Mouse (Mus musculus): Measurements from ENCODE around the gene Gfpt1.

DNA sequence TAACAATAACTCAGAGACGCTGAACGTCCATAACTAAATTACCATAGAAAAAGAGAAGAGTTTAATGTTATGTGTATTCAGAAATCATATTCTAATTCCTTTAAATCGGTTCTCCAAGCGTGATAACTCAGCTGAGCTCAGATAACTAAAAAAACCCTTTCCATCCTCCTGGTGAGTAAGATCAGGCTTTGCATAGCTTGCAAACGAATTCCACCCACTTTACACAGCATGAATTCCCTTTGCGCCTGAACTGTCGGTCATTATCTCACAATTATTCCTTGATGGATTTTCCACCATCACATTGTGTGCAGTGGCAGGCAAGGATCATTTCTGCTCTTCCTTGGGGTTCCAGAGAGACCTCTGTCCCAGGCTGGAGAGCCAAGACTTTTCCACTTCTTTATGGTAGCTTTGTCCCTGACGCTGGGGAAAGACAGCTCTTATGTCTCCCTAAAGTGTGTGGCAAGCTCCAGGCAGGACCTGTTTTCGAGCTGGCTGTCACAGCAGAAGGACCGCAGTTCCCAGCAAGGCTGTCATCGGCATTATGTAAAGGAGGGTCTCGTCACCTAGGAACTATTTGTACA, 91.4 kb downstream of the Gfpt1 start:
- no peak for TF ChIP-seq GATA1 (IDR thresholded peaks at IDR 0.05; ENCODE audit: borderline replicate concordance, low read length)
- no peak for TF ChIP-seq FLI1 (IDR thresholded peaks at IDR 0.05; ENCODE audit: low read length)
